Mouse (Mus musculus) liver, embryonic 14.5 days (tissue): ENCODE results near the gene Pdap1. TPM values are rescaled to one million over a fixed set of nuclear protein-coding genes. Genes with fewer than 3 reads are reported as not detected.

ENCODE experiments used
- ATAC-seq: fragments of 200-750 bp; cut with Nextera tagmentation; 2 replicates; pipeline ENCODE4 v1.8.0; 2017; ENCODE audit warnings: moderate number of reproducible peaks, mild to moderate bottlenecking, moderate library complexity; ENCODE audit not compliant: insufficient read depth
- DNase-seq, 3 experiments: peaks; one replicate each; pipeline ENCODE4 v3.0.0-alpha.2; 2012 to 2013; ENCODE audit warnings: low read depth in 3 of 3, low spot score in 3 of 3
- H3K27ac ChIP-seq: fragments of 300-500 bp; sonication (generic); 2 replicates; pipeline ENCODE4 v1.5.1; 2014; ENCODE audit warnings: moderate library complexity, mild to moderate bottlenecking, control low read depth, inconsistent platforms
- H3K27me3 ChIP-seq: fragments of 300-500 bp; sonication (generic); 2 replicates; pipeline ENCODE4 v1.6.1; 2014; ENCODE audit warnings: mild to moderate bottlenecking, low read length, moderate library complexity; ENCODE audit not compliant: control insufficient read depth, insufficient read depth
- H3K36me3 ChIP-seq: fragments of 300-500 bp; sonication (generic); replicated peaks from 2 replicates; pipeline ENCODE4 v1.6.1; 2014; ENCODE audit warnings: low read depth; ENCODE audit not compliant: control insufficient read depth, insufficient read depth
- H3K4me1 ChIP-seq, 2 experiments: fragments of 200-500 bp in 1 of 2; fragments of 300-500 bp in 1 of 2; sonication (generic) in 1 of 2; replicated peaks; 2 replicates each; pipeline ENCODE4 v1.6.1; 2012 to 2014; ENCODE audit warnings: antibody characterized with exemption in 1 of 2, inconsistent platforms in 1 of 2, low read length in 1 of 2; ENCODE audit not compliant: control insufficient read depth in 2 of 2, insufficient read depth in 2 of 2
- H3K4me2 ChIP-seq: fragments of 300-500 bp; sonication (generic); 2 replicates; pipeline ENCODE4 v1.6.1; 2014; ENCODE audit warnings: low read depth, mild to moderate bottlenecking, control low read depth, moderate library complexity
- H3K4me3 ChIP-seq, 2 experiments: fragments of 200-500 bp in 1 of 2; fragments of 300-500 bp in 1 of 2; sonication (generic) in 1 of 2; 2 replicates each; pipeline ENCODE4 v1.5.1; 2012 to 2014; ENCODE audit warnings: low read depth in 2 of 2, low read length in 2 of 2, mild to moderate bottlenecking in 2 of 2, control low read depth in 1 of 2, inconsistent platforms in 1 of 2, moderate library complexity in 1 of 2; ENCODE audit not compliant: insufficient read depth in 1 of 2
- H3K9ac ChIP-seq: fragments of 300-500 bp; sonication (generic); replicated peaks from 2 replicates; pipeline ENCODE4 v1.6.1; 2014; ENCODE audit warnings: mild to moderate bottlenecking, control low read depth, moderate library complexity
- H3K9me3 ChIP-seq: fragments of 300-500 bp; sonication (generic); 2 replicates; pipeline ENCODE4 v1.6.1; 2016; ENCODE audit warnings: low read length, mixed read lengths; ENCODE audit not compliant: control insufficient read depth
- CTCF ChIP-seq: IDR thresholded peaks from 2 replicates; pipeline ENCODE4 v1.5.1; 2016; ENCODE audit warnings: antibody characterized with exemption, low read depth, control low read depth
- EP300 ChIP-seq: IDR thresholded peaks from 2 replicates; pipeline ENCODE4 v1.6.1; 2016; ENCODE audit warnings: antibody characterized with exemption, low read depth
- WGBS: fragments of 180-500 bp; shearing (Covaris S2); extraction: QIAGEN DNeasy Blood & Tissue Kit; methylation state at CpG from one replicate; pipeline ENCODE4 v1.1.7; 2014; ENCODE audit not compliant: insufficient replicate concordance; 5-methylcytosine and 5-hydroxymethylcytosine counted together
- polyA plus RNA-seq, 2 experiments: library from polyadenylated mRNA; depleted of rRNA in 1 of 2; stranded (reverse) in 1 of 2; unstranded in 1 of 2; fragments of >200 nt; fragmentation: Nextera tagmentation in 1 of 2; extraction: Ambion mirVana in 1 of 2; gene quantifications; 2 replicates each; pipeline versions ENCODE4 v1.2.1 to v1.2.3; 2012 to 2014

The Pdap1 gene
- polyA plus RNA-seq (2012; rRNA removed) (13.6 and 44.0 TPM in 2 replicates), polyA plus RNA-seq (2014; fragmentation: Nextera tagmentation; extraction: Ambion mirVana) (44.4 and 50.1 TPM in 2 replicates)

- peaks cover 14 to 16% of the 10 kb centered on the region in 2 experiments for H3K4me1 ChIP-seq
- H3K4me3 ChIP-seq, result peak within 1 kb of the TSS; percentile 98
- peak; percentile 81 to 86 (median 82) for DNase-seq
- H3K4me2 ChIP-seq, result peak within 1 kb of the TSS; percentile 98
- H3K27ac ChIP-seq, result peak within 1 kb of the TSS; percentile 94
- no peaks in the 10 kb centered on the region for H3K27me3 ChIP-seq
- peak; percentile 93 for ATAC-seq
- TF ChIP-seq CTCF, result peak; percentile 18; the same call in 1 of the 2 replicates
- peak; percentile 85 for TF ChIP-seq EP300
- under 1% methylated on average over 84 of the region's 84 CpGs for WGBS
- peak within 1 kb of the TSS; percentile 98 for H3K9ac ChIP-seq
- no peaks in the 10 kb centered on the region for H3K9me3 ChIP-seq
- H3K36me3 ChIP-seq, result peaks cover 48% of the 10 kb centered on the region
Measured at GRCm38 (mm10) chr5:145139571-145140519, at the start of gene Pdap1, which contains the start of gene Bud31. Gene Pdap1, minus strand, starts transcription at chr5:145140238. Gene Bud31, plus strand, starts transcription at chr5:145140362.

DNA sequence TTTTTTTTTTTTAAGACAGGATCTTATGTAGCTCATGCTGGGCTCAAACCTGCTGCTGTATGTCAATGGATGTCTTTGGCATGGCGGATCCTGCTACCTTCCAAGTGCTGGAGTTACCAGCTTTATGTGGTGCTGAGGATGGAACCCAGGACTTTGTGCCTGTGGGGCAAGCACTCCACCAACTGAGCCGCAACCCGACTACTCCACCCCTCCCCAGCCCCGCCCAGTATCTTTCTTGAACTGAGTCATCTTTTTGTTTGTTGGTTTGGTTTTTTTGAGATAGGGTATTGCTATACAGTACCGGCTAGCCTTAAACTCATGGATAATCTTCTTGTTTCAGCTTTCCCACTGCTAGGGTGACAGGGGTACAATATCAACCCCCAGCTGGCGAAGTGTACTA lies 49.4 kb upstream of the Pdap1 start:
- Histone ChIP-seq H3K4me1 (peaks cover 17 to 25% of the 10 kb centered on the region in 2 experiments), H3K27ac (peak overlapping the region; percentile 65), H3K27me3 (no peaks in the 10 kb centered on the region), H3K4me2 (peak overlapping the region; percentile 87), H3K9me3 (no peaks in the 10 kb centered on the region), H3K36me3 (peaks cover 29% of the 10 kb centered on the region), H3K4me3 (peak overlapping the region; percentile 18 to 87; a peak in 3 of 4 replicates), H3K9ac (no peak overlapping the region)
- TF ChIP-seq EP300 (no peak), CTCF (no peak)
- DNase-seq (no peak), ATAC-seq (no peak)
- WGBS, result 32% methylated on average over 6 of the region's 6 CpGs

GRCm38 (mm10) chr5:145185244-145185643 lies 45.2 kb upstream of the Pdap1 start:
- no peak overlapping the region for H3K27ac ChIP-seq
- ATAC-seq, result no peak
- H3K9me3 ChIP-seq, result no peaks in the 10 kb centered on the region
- peaks cover 14 to 16% of the 10 kb centered on the region in 2 experiments for H3K4me1 ChIP-seq
- no peak overlapping the region for H3K4me3 ChIP-seq
- H3K9ac ChIP-seq, result no peak overlapping the region
- WGBS, result 77% methylated on average over 2 of the region's 2 CpGs
- TF ChIP-seq EP300, result no peak
- no peak for TF ChIP-seq CTCF
- no peak overlapping the region for H3K4me2 ChIP-seq
- peaks cover 60% of the 10 kb centered on the region for H3K36me3 ChIP-seq
- DNase-seq, result no peak
- no peaks in the 10 kb centered on the region for H3K27me3 ChIP-seq

DNA sequence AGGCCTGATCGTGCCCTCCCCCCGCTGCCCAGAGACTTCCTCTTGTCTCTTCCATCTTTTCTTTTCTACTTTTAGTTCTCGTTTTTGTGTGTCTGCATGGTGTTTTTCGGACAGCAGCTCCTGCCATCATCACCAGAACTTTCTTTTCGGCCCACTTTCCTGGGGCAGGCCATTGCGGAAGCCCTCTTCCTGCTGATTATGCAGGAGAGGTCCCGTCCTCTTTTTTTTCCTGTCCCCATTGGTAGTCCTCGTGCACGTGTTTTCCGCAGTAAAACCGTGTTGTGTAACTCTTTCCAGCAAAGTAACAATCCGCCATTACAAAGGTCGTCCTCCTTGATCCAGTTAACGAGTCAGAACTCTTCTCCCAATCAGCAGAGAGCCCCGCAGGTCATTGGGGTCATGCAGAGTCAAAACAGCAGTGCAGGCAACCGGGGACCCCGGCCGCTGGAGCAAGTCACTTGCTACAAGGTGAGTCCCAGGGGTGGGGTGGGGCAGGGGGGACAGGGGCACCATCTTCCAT lies 38.5 kb upstream of the Pdap1 start:
- Histone ChIP-seq H3K36me3 (peaks cover 81% of the 10 kb centered on the region), H3K4me3 (no peak overlapping the region), H3K4me2 (no peak overlapping the region), H3K27ac (no peak overlapping the region), H3K9ac (no peak overlapping the region), H3K27me3 (no peaks in the 10 kb centered on the region), H3K4me1 (no peaks in the 10 kb centered on the region), H3K9me3 (no peaks in the 10 kb centered on the region)
- ATAC-seq, result no peak; the same call in 1 of the 2 replicates
- TF ChIP-seq EP300, result no peak
- TF ChIP-seq CTCF, result no peak
- DNase-seq, result no peak
- 77% methylated on average over 18 of the region's 18 CpGs for WGBS

DNA sequence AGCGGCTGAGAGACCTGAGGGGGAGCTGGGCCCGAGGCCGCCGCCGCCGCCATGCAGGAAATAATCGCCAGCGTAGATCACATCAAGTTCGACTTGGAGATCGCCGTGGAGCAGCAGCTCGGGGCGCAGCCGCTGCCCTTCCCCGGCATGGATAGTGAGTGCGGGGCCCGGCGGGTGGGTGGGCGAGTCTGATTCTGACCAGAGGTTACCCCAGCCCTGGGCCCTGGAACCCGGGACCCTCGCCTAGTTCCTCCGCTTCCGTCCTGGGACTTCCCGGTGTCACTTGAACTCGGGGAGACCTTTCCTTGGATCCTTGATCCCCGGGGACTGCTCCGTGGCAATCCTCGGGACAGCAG lies 27.2 kb upstream of the Pdap1 start:
- TF ChIP-seq CTCF (no peak), EP300 (no peak)
- ATAC-seq, result peak; percentile 26; the same call in 1 of the 2 replicates
- Histone ChIP-seq H3K36me3 (peaks cover 27% of the 10 kb centered on the region), H3K4me1 (peaks cover 11 to 13% of the 10 kb centered on the region in 2 experiments), H3K4me2 (peak overlapping the region; percentile 80), H3K9me3 (no peaks in the 10 kb centered on the region), H3K4me3 (peak overlapping the region; percentile 74 to 98), H3K9ac (peak overlapping the region; percentile 82), H3K27ac (peak overlapping the region; percentile 18), H3K27me3 (no peaks in the 10 kb centered on the region)
- 0% methylated on average over 26 of the region's 28 CpGs for WGBS
- no peak for DNase-seq
